Mouse (Mus musculus) adrenal gland (tissue): Measurements from ENCODE around the gene Ccdc9b.

Experiments used
- intact Hi-C: fragments of 180-260 bp; cut with DNase I; formaldehyde crosslinking; loops from one replicate; pipeline ENCODE4 v1.15.1; 2025

Gene Ccdc9b

GRCm38 (mm10) chr2:118716677-118717076 lies 45.8 kb downstream of the Ccdc9b start:
- intact Hi-C loops, result no loop called here

- intact Hi-C loops, result no loop called here
Observed at GRCm38 (mm10) chr2:118714230-118714629, 48.2 kb downstream of the Ccdc9b start.

- intact Hi-C loops, result no loop called here
Observed at GRCm38 (mm10) chr2:118713631-118714030, 48.8 kb downstream of the Ccdc9b start.

GRCm38 (mm10) chr2:118711038-118711494 lies 51.4 kb downstream of the Ccdc9b start:
- intact Hi-C loops, result no loop called here

- intact Hi-C loops, result no loop called here
Observed at GRCm38 (mm10) chr2:118709655-118710221, 52.7 kb downstream of the Ccdc9b start.

GRCm38 (mm10) chr2:118708472-118708871 lies 54.0 kb downstream of the Ccdc9b start:
- intact Hi-C loops, result no loop called here

- intact Hi-C loops, result no loop called here
Observed at GRCm38 (mm10) chr2:118706436-118706835, 56.0 kb downstream of the Ccdc9b start.
